Mouse (Mus musculus): ENCODE data around the gene Cabp2. TPM values are rescaled to one million over a fixed set of nuclear protein-coding genes. Genes with fewer than 3 reads are reported as not detected.
"Not testable (repeated sequence)": the region's sequence is repeated elsewhere in the genome, so short reads cannot be mapped to it uniquely, and the experiment has no call there.

The Cabp2 gene
- polyA plus RNA-seq, 1 experiment from 2014 or later, result not detected

- ATAC-seq, result peak; percentile 38
- Histone ChIP-seq H3K9me3 (ENCODE audit: control insufficient read depth) (no peaks in the 10 kb centered on the region), H3K9ac (ENCODE audit: low read depth, low read length) (peak within 1 kb of the TSS; percentile 59), H3K36me3 (ENCODE audit: control insufficient read depth, insufficient read depth) (no peaks in the 10 kb centered on the region), H3K4me3 (ENCODE audit: low read depth, low read length) (peak within 1 kb of the TSS; percentile 53), H3K27ac (ENCODE audit: low read depth, low read length) (peak within 1 kb of the TSS; percentile 65), H3K27me3 (replicated peaks; ENCODE audit: control insufficient read depth, insufficient read depth, low read length) (no peaks in the 10 kb centered on the region), H3K4me1 (replicated peaks; ENCODE audit: control insufficient read depth, insufficient read depth, low read length) (peaks cover 8% of the 10 kb centered on the region; the same call in 1 of the 2 replicates), H3K4me2 (replicated peaks; ENCODE audit: low read depth) (peak within 1 kb of the TSS; percentile 71)
- WGBS, result under 1% methylated on average over 26 of the region's 26 CpGs
- peak; percentile 56 for TF ChIP-seq CTCF (IDR thresholded peaks at IDR 0.05; ENCODE audit: low read depth)
These were observed 43.6 kb upstream of the Cabp2 start, which contains the start of gene Gstp1 for GRCm38 (mm10) chr19:4037788-4038232. Gstp1 (minus strand) TSS chr19:4037985.

GRCm38 (mm10) chr19:4040941-4041340 lies 40.4 kb upstream of the Cabp2 start:
- H3K27ac ChIP-seq (ENCODE audit: low read depth, low read length); H3K9ac ChIP-seq (ENCODE audit: low read depth, low read length); ATAC-seq; H3K4me1 ChIP-seq (replicated peaks; ENCODE audit: control insufficient read depth, insufficient read depth, low read length); H3K4me3 ChIP-seq (ENCODE audit: low read depth, low read length); H3K9me3 ChIP-seq (ENCODE audit: control insufficient read depth); H3K4me2 ChIP-seq (replicated peaks; ENCODE audit: low read depth); H3K36me3 ChIP-seq (ENCODE audit: control insufficient read depth, insufficient read depth); H3K27me3 ChIP-seq (replicated peaks; ENCODE audit: control insufficient read depth, insufficient read depth, low read length): not testable (repeated sequence)
- 92% methylated on average over 5 of the region's 5 CpGs for WGBS

DNA sequence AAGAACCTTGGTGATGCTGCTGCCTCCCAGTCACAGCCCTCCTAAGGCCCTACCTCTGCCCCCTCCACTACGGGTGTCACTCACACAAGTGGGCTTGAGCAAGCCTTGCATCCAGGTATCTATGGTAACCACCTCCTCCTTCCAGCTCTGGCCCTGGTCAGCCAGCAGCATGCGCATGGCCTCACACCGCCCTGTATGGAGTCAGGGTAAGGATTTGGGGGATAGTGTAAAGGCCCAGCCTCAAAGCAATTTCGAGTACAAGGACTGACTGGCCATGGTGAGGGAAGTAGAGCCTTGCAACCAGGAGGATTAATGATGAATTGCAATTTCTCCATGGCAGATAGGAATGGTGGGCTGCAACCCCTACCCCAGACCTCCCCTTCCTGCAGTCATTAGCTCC lies 39.9 kb upstream of the Cabp2 start:
- H3K4me2 ChIP-seq (replicated peaks; ENCODE audit: low read depth), result peak overlapping the region; percentile 48
- H3K27me3 ChIP-seq (replicated peaks; ENCODE audit: control insufficient read depth, insufficient read depth, low read length); H3K27ac ChIP-seq (ENCODE audit: low read depth, low read length); H3K9ac ChIP-seq (ENCODE audit: low read depth, low read length); H3K36me3 ChIP-seq (ENCODE audit: control insufficient read depth, insufficient read depth); H3K4me1 ChIP-seq (replicated peaks; ENCODE audit: control insufficient read depth, insufficient read depth, low read length); ATAC-seq; H3K9me3 ChIP-seq (ENCODE audit: control insufficient read depth): not testable (repeated sequence)
- peak overlapping the region; percentile 20; the same call in 1 of the 2 replicates for H3K4me3 ChIP-seq (ENCODE audit: low read depth, low read length)
- 85% methylated on average over 3 of the region's 4 CpGs for WGBS

GRCm38 (mm10) chr19:4042124-4042523 lies 39.3 kb upstream of the Cabp2 start:
- ATAC-seq, result peak; percentile 23; the same call in 1 of the 2 replicates
- Histone ChIP-seq H3K36me3 (ENCODE audit: control insufficient read depth, insufficient read depth) (no peaks in the 10 kb centered on the region), H3K4me3 (ENCODE audit: low read depth, low read length) (peak overlapping the region; percentile 20; the same call in 1 of the 2 replicates), H3K4me2 (replicated peaks; ENCODE audit: low read depth) (peak overlapping the region; percentile 48), H3K27me3 (replicated peaks; ENCODE audit: control insufficient read depth, insufficient read depth, low read length) (no peaks in the 10 kb centered on the region), H3K9me3 (ENCODE audit: control insufficient read depth) (no peaks in the 10 kb centered on the region), H3K4me1 (replicated peaks; ENCODE audit: control insufficient read depth, insufficient read depth, low read length) (peaks cover 6% of the 10 kb centered on the region; the same call in 1 of the 2 replicates), H3K9ac (ENCODE audit: low read depth, low read length) (no peak overlapping the region), H3K27ac (ENCODE audit: low read depth, low read length) (peak overlapping the region; percentile 52)
- no peak for TF ChIP-seq CTCF (IDR thresholded peaks at IDR 0.05; ENCODE audit: low read depth)
- 39% methylated on average over 14 of the region's 14 CpGs for WGBS

GRCm38 (mm10) chr19:4044109-4044508 lies 37.3 kb upstream of the Cabp2 start:
- H3K4me2 ChIP-seq (replicated peaks; ENCODE audit: low read depth); ATAC-seq; H3K4me3 ChIP-seq (ENCODE audit: low read depth, low read length); H3K9me3 ChIP-seq (ENCODE audit: control insufficient read depth); H3K4me1 ChIP-seq (replicated peaks; ENCODE audit: control insufficient read depth, insufficient read depth, low read length); H3K27ac ChIP-seq (ENCODE audit: low read depth, low read length); H3K9ac ChIP-seq (ENCODE audit: low read depth, low read length); H3K36me3 ChIP-seq (ENCODE audit: control insufficient read depth, insufficient read depth); H3K27me3 ChIP-seq (replicated peaks; ENCODE audit: control insufficient read depth, insufficient read depth, low read length): not testable (repeated sequence)
- WGBS, result 85% methylated on average over 5 of the region's 5 CpGs

GRCm38 (mm10) chr19:4045966-4046865 lies 35.2 kb upstream of the Cabp2 start, which contains the start of gene Gstp2:
Gstp2 (minus strand) TSS chr19:4046023.
- TF ChIP-seq CTCF (IDR thresholded peaks at IDR 0.05; ENCODE audit: low read depth), result peak; percentile 85
- Histone ChIP-seq H3K27ac (ENCODE audit: low read depth, low read length) (peak within 1 kb of the TSS; percentile 88), H3K4me1 (replicated peaks; ENCODE audit: control insufficient read depth, insufficient read depth, low read length) (peaks cover 6% of the 10 kb centered on the region; the same call in 1 of the 2 replicates), H3K4me2 (replicated peaks; ENCODE audit: low read depth) (peak within 1 kb of the TSS; percentile 51), H3K4me3 (ENCODE audit: low read depth, low read length) (no peak within 1 kb of the TSS), H3K9me3 (ENCODE audit: control insufficient read depth) (no peaks in the 10 kb centered on the region), H3K9ac (ENCODE audit: low read depth, low read length) (no peak within 1 kb of the TSS), H3K27me3 (replicated peaks; ENCODE audit: control insufficient read depth, insufficient read depth, low read length) (no peaks in the 10 kb centered on the region), H3K36me3 (ENCODE audit: control insufficient read depth, insufficient read depth) (no peaks in the 10 kb centered on the region)
- ATAC-seq, result peak; percentile 84
- WGBS, result 19% methylated on average over 16 of the region's 16 CpGs

Measured in intestine, postnatal 0 days (tissue).